Mouse (Mus musculus): Measurements from ENCODE around the gene Abhd17c. TPM values are rescaled to one million over a fixed set of nuclear protein-coding genes. Genes with fewer than 3 reads are reported as not detected.
A peak's percentile ranks its signal among the peaks of the same experiment; 100 is the strongest.
"Not testable (repeated sequence)": the region's sequence is repeated elsewhere in the genome, so short reads cannot be mapped to it uniquely, and the experiment has no call there.

Abhd17c gene
- total RNA-seq (2017): 10.8 and 18.7 TPM in 2 replicates

- peak; percentile 41 for ATAC-seq (replicated peaks; ENCODE audit: low read depth, poor library complexity, severe bottlenecking)
Observed at GRCm38 (mm10) chr7:84151001-84151959, at the start of gene Abhd17c. Gene Abhd17c (minus strand): TSS chr7:84151893.

- ATAC-seq (replicated peaks; ENCODE audit: low read depth, poor library complexity, severe bottlenecking): peak; percentile 42; the same call in 1 of the 2 replicates
Observed at GRCm38 (mm10) chr7:84197208-84197860, 45.6 kb upstream of the Abhd17c start.

- ATAC-seq (replicated peaks; ENCODE audit: low read depth, poor library complexity, severe bottlenecking): peak; percentile 45; the same call in 1 of the 2 replicates
Observed at GRCm38 (mm10) chr7:84196221-84196620, 44.5 kb upstream of the Abhd17c start.

- ATAC-seq (replicated peaks; ENCODE audit: low read depth, poor library complexity, severe bottlenecking): no peak
Observed at GRCm38 (mm10) chr7:84192256-84192655, 40.6 kb upstream of the Abhd17c start.

GRCm38 (mm10) chr7:84191476-84191875, 39.8 kb upstream of the Abhd17c start:
- no peak for ATAC-seq (replicated peaks; ENCODE audit: low read depth, poor library complexity, severe bottlenecking)

GRCm38 (mm10) chr7:84188196-84188595, 36.5 kb upstream of the Abhd17c start:
- no peak for ATAC-seq (replicated peaks; ENCODE audit: low read depth, poor library complexity, severe bottlenecking)

GRCm38 (mm10) chr7:84185196-84185595, 33.5 kb upstream of the Abhd17c start:
- no peak for ATAC-seq (replicated peaks; ENCODE audit: low read depth, poor library complexity, severe bottlenecking)

- ATAC-seq (replicated peaks; ENCODE audit: low read depth, poor library complexity, severe bottlenecking): no peak
Observed at GRCm38 (mm10) chr7:84184703-84185102, 33.0 kb upstream of the Abhd17c start.

GRCm38 (mm10) chr7:84178809-84179208, 27.1 kb upstream of the Abhd17c start:
- not testable (repeated sequence) for ATAC-seq (replicated peaks; ENCODE audit: low read depth, poor library complexity, severe bottlenecking)

- no peak for ATAC-seq (replicated peaks; ENCODE audit: low read depth, poor library complexity, severe bottlenecking)
Observed at GRCm38 (mm10) chr7:84174655-84175448, 23.2 kb upstream of the Abhd17c start.

- ATAC-seq (replicated peaks; ENCODE audit: low read depth, poor library complexity, severe bottlenecking): peak; percentile 45; the same call in 1 of the 2 replicates
Observed at GRCm38 (mm10) chr7:84173394-84173793, 21.7 kb upstream of the Abhd17c start.

- ATAC-seq (replicated peaks; ENCODE audit: low read depth, poor library complexity, severe bottlenecking): no peak
Observed at GRCm38 (mm10) chr7:84171177-84171787, 19.6 kb upstream of the Abhd17c start.

- ATAC-seq (replicated peaks; ENCODE audit: low read depth, poor library complexity, severe bottlenecking): no peak
Observed at GRCm38 (mm10) chr7:84168355-84168754, 16.7 kb upstream of the Abhd17c start.

- no peak for ATAC-seq (replicated peaks; ENCODE audit: low read depth, poor library complexity, severe bottlenecking)
Observed at GRCm38 (mm10) chr7:84166721-84167419, 15.2 kb upstream of the Abhd17c start.

- ATAC-seq (replicated peaks; ENCODE audit: low read depth, poor library complexity, severe bottlenecking): no peak
Observed at GRCm38 (mm10) chr7:84166007-84166406, 14.3 kb upstream of the Abhd17c start.

- ATAC-seq (replicated peaks; ENCODE audit: low read depth, poor library complexity, severe bottlenecking): no peak
Observed at GRCm38 (mm10) chr7:84165288-84165687, 13.6 kb upstream of the Abhd17c start.

- peak; percentile 55 for ATAC-seq (replicated peaks; ENCODE audit: low read depth, poor library complexity, severe bottlenecking)
Observed at GRCm38 (mm10) chr7:84164880-84165279, 13.2 kb upstream of the Abhd17c start.

- ATAC-seq (replicated peaks; ENCODE audit: low read depth, poor library complexity, severe bottlenecking): no peak
Observed at GRCm38 (mm10) chr7:84164419-84164818, 12.7 kb upstream of the Abhd17c start.

GRCm38 (mm10) chr7:84163585-84163984, 11.9 kb upstream of the Abhd17c start:
- peak; percentile 93 for ATAC-seq (replicated peaks; ENCODE audit: low read depth, poor library complexity, severe bottlenecking)

All from common myeloid progenitor, adult 5-6 weeks (primary cell).